ENCODE assay signal across 8 mouse cellular contexts in genomic region chr17:79663393-79664105, GRCm38 (mm10). TPM values are rescaled to one million over a fixed set of nuclear protein-coding genes. Genes with fewer than 3 reads are reported as not detected.
A peak's percentile ranks its signal among the peaks of the same experiment; 100 is the strongest.
DNase-seq lines count a peak whose midpoint lies in the region; ATAC-seq and TF ChIP-seq lines count a peak whose summit lies in the region.

No protein-coding gene starts in this region.

- H3K36me3 ChIP-seq in kidney, adult 2 months (ENCODE audit: control insufficient read depth, insufficient read depth, low read length), result no peaks in the 10 kb centered on the region
- H3K36me3 ChIP-seq in kidney, embryonic 14.5 days (ENCODE audit: control insufficient read depth, insufficient read depth, low read length), result no peaks in the 10 kb centered on the region
- no peaks in the 10 kb centered on the region for H3K36me3 ChIP-seq in splenic B cell, adult 2 months (ENCODE audit: control insufficient read depth, insufficient read depth, low read length, poor library complexity, severe bottlenecking)

- no peak overlapping the region for H3K27ac ChIP-seq in kidney, adult 2 months (ENCODE audit: insufficient read depth, low read depth, low read length)
- H3K27ac ChIP-seq in kidney, embryonic 14.5 days (ENCODE audit: low read depth, low read length), result no peak overlapping the region

- H3K9ac ChIP-seq in kidney, embryonic 14.5 days (ENCODE audit: low read depth, low read length), result no peak overlapping the region

- TF ChIP-seq CTCF in kidney, adult 2 months (conservative IDR thresholded peaks at IDR 0.05; ENCODE audit: insufficient read depth, insufficient read length, low read depth, low read length), result no peak

- no peak for ATAC-seq in kidney, embryonic 14.5 days (ENCODE audit: low FRiP score, low TSS enrichment)

- H3K4me2 ChIP-seq in kidney, embryonic 14.5 days (replicated peaks; ENCODE audit: low read depth, low read length), result no peak overlapping the region

- DNase-seq in kidney, adult 2 months, result peak; percentile 46
- peak; percentile 50 for DNase-seq in A20 (ENCODE audit: low read depth, low spot score)
- peak; percentile 26 for DNase-seq in Muller cell, postnatal 12 days (ENCODE audit: inconsistent ontology term)
- peak; percentile 67 for DNase-seq in induced T-regulatory cell, adult 2 months (ENCODE audit: low read depth)
- DNase-seq in splenic B cell, adult 2 months (ENCODE audit: low read depth, low spot score), result peak; percentile 59
- no peak for DNase-seq in natural killer cell, adult 2 months (ENCODE audit: low spot score in 2 of 2)
- DNase-seq in testis, postnatal 10 days (ENCODE audit: low spot score), result no peak

- TF ChIP-seq POLR2A in kidney, adult 2 months (IDR thresholded peaks at IDR 0.05; ENCODE audit: low read depth, low read length), result no peak

- no peak overlapping the region for H3K4me3 ChIP-seq in kidney, adult 2 months (ENCODE audit: insufficient read depth, low read depth, low read length)
- no peak overlapping the region for H3K4me3 ChIP-seq in kidney, embryonic 14.5 days (ENCODE audit: low read length)

- no peaks in the 10 kb centered on the region for H3K4me1 ChIP-seq in kidney, adult 2 months (ENCODE audit: control insufficient read depth, insufficient read depth, low read length)
- no peaks in the 10 kb centered on the region for H3K4me1 ChIP-seq in kidney, embryonic 14.5 days (ENCODE audit: control insufficient read depth, insufficient read depth, low read length)

- 23% methylated on average over 3 of the region's 3 CpGs for WGBS in kidney, adult 2 months
- 15% methylated on average over 3 of the region's 3 CpGs for WGBS in kidney, embryonic 14.5 days

- H3K27me3 ChIP-seq in kidney, adult 2 months (replicated peaks; ENCODE audit: control insufficient read depth, insufficient read depth, low read length), result no peaks in the 10 kb centered on the region
- no peaks in the 10 kb centered on the region for H3K27me3 ChIP-seq in kidney, embryonic 14.5 days (ENCODE audit: control insufficient read depth, insufficient read depth, low read length)
- H3K27me3 ChIP-seq in splenic B cell, adult 2 months (ENCODE audit: control insufficient read depth, insufficient read depth, low read length, poor library complexity, severe bottlenecking), result no peaks in the 10 kb centered on the region

- no peaks in the 10 kb centered on the region for H3K9me3 ChIP-seq in kidney, embryonic 14.5 days (ENCODE audit: control insufficient read depth, low read length)

RNA-seq across cellular contexts. Expression of gene Cyp1b1, which starts 51.3 kb away (rescaled TPM):
- polyA plus RNA-seq in kidney, adult 2 months (2012; rRNA removed), result 27.0 and 30.9 TPM in 2 replicates
- polyA plus RNA-seq in kidney, embryonic 14.5 days (2014; fragmentation: Nextera tagmentation; extraction: Ambion mirVana), result 9.0 and 16.5 TPM in 2 replicates

RNA-seq across cellular contexts. Expression of gene Rmdn2, which starts 51.9 kb away (rescaled TPM):
- 1.9 TPM in 2 replicates for polyA plus RNA-seq in kidney, adult 2 months (2012; rRNA removed)
- 13.8 and 15.1 TPM in 2 replicates for polyA plus RNA-seq in kidney, embryonic 14.5 days (2014; fragmentation: Nextera tagmentation; extraction: Ambion mirVana)

Comparison
In these comparisons a context has a peak if more than half of its experiments do, and no peak if none do; other contexts are left out.
1. DNase-seq: peak in kidney, adult 2 months (single experiment), A20 (single experiment), Muller cell, postnatal 12 days (single experiment), induced T-regulatory cell, adult 2 months (single experiment) and splenic B cell, adult 2 months (single experiment); none in natural killer cell, adult 2 months (0 of 2) and testis, postnatal 10 days (single experiment).